Mouse (Mus musculus) kidney, adult 2 months (tissue): ENCODE data around the gene Rfx4. TPM values are rescaled to one million over a fixed set of nuclear protein-coding genes. Genes with fewer than 3 reads are reported as not detected.

Experiments
- DNase-seq: peaks from one replicate; pipeline ENCODE4 v3.0.0; 2021
- H3K27ac ChIP-seq: fragments of 200-500 bp; 2 replicates; pipeline ENCODE4 v1.5.1; 2012; ENCODE audit warnings: low read depth, low read length, control low read depth, inconsistent platforms; ENCODE audit not compliant: insufficient read depth
- H3K27me3 ChIP-seq: fragments of 200-500 bp; replicated peaks from 2 replicates; pipeline ENCODE4 v1.6.1; 2012; ENCODE audit warnings: mild to moderate bottlenecking, moderate library complexity, low read length, inconsistent platforms; ENCODE audit not compliant: control insufficient read depth, insufficient read depth
- H3K36me3 ChIP-seq: fragments of 200-500 bp; 2 replicates; pipeline ENCODE4 v1.6.1; 2012; ENCODE audit warnings: mild to moderate bottlenecking, moderate library complexity, low read length, inconsistent platforms; ENCODE audit not compliant: control insufficient read depth, insufficient read depth
- H3K4me1 ChIP-seq: fragments of 200-500 bp; 2 replicates; pipeline ENCODE4 v1.6.1; 2011; ENCODE audit warnings: low read length; ENCODE audit not compliant: control insufficient read depth, insufficient read depth
- H3K4me3 ChIP-seq: fragments of 200-500 bp; 2 replicates; pipeline ENCODE4 v1.5.1; 2011; ENCODE audit warnings: mild to moderate bottlenecking, low read depth, low read length, control low read depth; ENCODE audit not compliant: insufficient read depth
- CTCF ChIP-seq: fragments of 200-500 bp; conservative IDR thresholded peaks from 2 replicates; pipeline ENCODE4 v1.5.1; 2011; ENCODE audit warnings: low read depth, mild to moderate bottlenecking, control low read depth, low read length, moderate library complexity, mixed read lengths; ENCODE audit not compliant: insufficient read depth, insufficient read length
- POLR2A ChIP-seq: fragments of 200-500 bp; IDR thresholded peaks from one replicate; pipeline ENCODE4 v1.6.1; 2011; ENCODE audit warnings: low read depth, low read length, control low read depth
- WGBS: fragments of 180-500 bp; shearing (Covaris S2); methylation state at CpG from one replicate; pipeline ENCODE4 v1.1.7; 2018; 5-methylcytosine and 5-hydroxymethylcytosine counted together
- polyA plus RNA-seq: library from polyadenylated mRNA; depleted of rRNA; stranded (reverse); fragments of >200 nt; gene quantifications from 2 replicates; pipeline ENCODE4 v1.2.3, GENCODE M21; 2012; rRNA removed

The Rfx4 gene
- polyA plus RNA-seq = 0.23 and 0.41 TPM in 2 replicates

- 4% methylated on average over 24 of the region's 24 CpGs for WGBS
- Histone ChIP-seq H3K4me3 (peak within 1 kb of the TSS; percentile 28; the same call in 1 of the 2 replicates), H3K27ac (no peak within 1 kb of the TSS), H3K27me3 (peaks cover 12% of the 10 kb centered on the region), H3K36me3 (no peaks in the 10 kb centered on the region), H3K4me1 (peaks cover 2% of the 10 kb centered on the region; the same call in 1 of the 2 replicates)
- TF ChIP-seq POLR2A (no peak), CTCF (no peak)
- no peak for DNase-seq
Observed at GRCm38 (mm10) chr10:84755786-84756203, at the start of gene Rfx4. Gene Rfx4 (plus strand): TSS chr10:84756062.

- WGBS = 70% methylated on average over 8 of the region's 8 CpGs
- Histone ChIP-seq H3K36me3 (no peaks in the 10 kb centered on the region), H3K4me1 (0 out of 2 replicates have a peak, but pooled peaks cover 4% of the 10 kb centered on the region), H3K27me3 (no peaks in the 10 kb centered on the region), H3K27ac (no peak overlapping the region), H3K4me3 (no peak overlapping the region)
- DNase-seq = no peak
- TF ChIP-seq POLR2A (no peak), CTCF (no peak)
Observed at GRCm38 (mm10) chr10:84706543-84706942, 49.3 kb upstream of the Rfx4 start.

- no peak overlapping the region for H3K4me3 ChIP-seq
- WGBS = 61% methylated on average over 6 of the region's 6 CpGs
- DNase-seq = no peak
- 0 out of 2 replicates have a peak, but pooled peaks cover 4% of the 10 kb centered on the region for H3K4me1 ChIP-seq
- no peaks in the 10 kb centered on the region for H3K27me3 ChIP-seq
- H3K27ac ChIP-seq = no peak overlapping the region
- no peaks in the 10 kb centered on the region for H3K36me3 ChIP-seq
- TF ChIP-seq CTCF (no peak), POLR2A (no peak)
Observed at GRCm38 (mm10) chr10:84707226-84707625, 48.6 kb upstream of the Rfx4 start.

DNA sequence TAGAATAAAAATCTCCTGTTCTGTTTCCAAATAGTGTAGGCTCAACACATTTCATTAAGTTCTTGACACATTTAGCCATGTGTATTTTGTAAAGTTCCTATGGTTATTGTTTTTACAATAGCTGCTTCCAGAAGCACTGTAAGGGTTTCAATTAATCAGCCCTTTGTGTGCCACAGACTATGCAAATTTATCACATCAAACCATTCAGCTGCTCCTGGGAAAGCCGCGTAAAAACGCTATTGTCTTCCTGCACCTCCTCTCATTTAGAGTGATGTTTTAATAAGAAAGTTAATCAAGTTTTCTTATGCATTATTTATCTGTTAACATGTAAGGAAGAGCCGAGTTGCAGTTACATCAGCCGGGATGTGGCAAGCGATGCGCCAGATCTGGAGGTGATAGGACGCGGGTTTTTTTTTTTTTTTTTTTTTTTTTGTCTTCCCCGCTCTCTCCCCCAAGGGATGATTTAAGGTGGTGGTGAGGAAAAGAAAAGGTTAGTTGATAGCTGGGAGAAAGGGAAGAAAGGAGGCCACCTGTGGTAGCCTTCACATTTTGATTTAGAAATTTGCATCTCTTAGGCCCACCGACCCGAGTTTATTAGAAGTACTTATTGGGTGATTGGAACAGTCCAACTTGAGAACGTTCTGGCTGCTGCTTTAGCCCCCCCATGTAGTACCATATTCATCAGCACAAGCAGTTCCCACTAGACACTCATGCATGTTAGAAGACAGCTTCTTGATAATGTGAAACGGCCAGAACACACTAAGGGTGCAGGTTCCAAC lies 47.9 kb upstream of the Rfx4 start:
- 79% methylated on average over 14 of the region's 14 CpGs for WGBS
- H3K4me1 ChIP-seq = 0 out of 2 replicates have a peak, but pooled peaks cover 4% of the 10 kb centered on the region
- no peak overlapping the region for H3K4me3 ChIP-seq
- H3K36me3 ChIP-seq = no peaks in the 10 kb centered on the region
- H3K27ac ChIP-seq = no peak overlapping the region
- DNase-seq = no peak
- TF ChIP-seq CTCF (no peak), POLR2A (no peak)
- H3K27me3 ChIP-seq = no peaks in the 10 kb centered on the region

DNA sequence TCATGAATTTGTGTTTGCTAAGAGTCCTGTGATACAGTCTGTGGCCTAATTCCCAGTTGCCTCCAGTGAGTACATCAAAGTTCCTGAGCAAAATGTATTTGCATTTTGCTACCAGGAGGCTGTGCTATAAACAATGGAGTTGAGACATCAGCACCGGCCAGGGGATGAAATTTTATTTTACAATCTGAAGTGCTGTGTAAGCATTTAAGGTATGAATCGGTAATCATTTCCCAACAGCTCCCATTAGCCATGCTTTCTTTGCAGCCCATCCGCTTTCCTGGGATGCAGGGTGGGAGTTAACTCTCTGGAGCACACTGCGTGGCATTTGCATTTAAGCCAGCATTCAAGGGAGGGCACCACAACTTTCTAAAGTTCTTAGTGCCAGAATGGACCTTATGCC lies 45.7 kb upstream of the Rfx4 start:
- DNase-seq = no peak
- H3K36me3 ChIP-seq = no peaks in the 10 kb centered on the region
- H3K4me1 ChIP-seq = 0 out of 2 replicates have a peak, but pooled peaks cover 3% of the 10 kb centered on the region
- WGBS = 44% methylated on average over 4 of the region's 4 CpGs
- H3K4me3 ChIP-seq = no peak overlapping the region
- no peak overlapping the region for H3K27ac ChIP-seq
- no peak for TF ChIP-seq POLR2A
- TF ChIP-seq CTCF = no peak
- no peaks in the 10 kb centered on the region for H3K27me3 ChIP-seq

DNA sequence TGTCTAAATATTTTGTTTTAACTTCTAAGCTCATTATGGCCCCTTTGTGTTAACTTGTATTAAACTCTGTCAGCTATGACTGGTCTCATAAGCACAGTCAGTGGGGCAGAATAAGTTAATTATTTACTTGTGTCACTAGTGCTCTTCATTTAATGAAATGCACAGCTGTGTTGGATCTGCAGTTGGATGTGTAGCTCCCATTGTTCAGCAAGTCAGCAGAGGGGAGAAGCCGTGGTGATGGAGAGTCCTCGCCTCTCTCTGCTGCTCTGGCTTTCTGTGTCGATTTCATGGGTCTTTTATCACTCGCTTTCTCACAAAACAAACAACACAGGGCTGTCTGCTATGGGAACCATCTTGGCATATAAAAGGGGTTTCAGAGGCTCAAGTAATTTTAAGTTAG lies 45.0 kb upstream of the Rfx4 start:
- no peaks in the 10 kb centered on the region for H3K27me3 ChIP-seq
- WGBS = 49% methylated on average over 4 of the region's 4 CpGs
- no peaks in the 10 kb centered on the region for H3K36me3 ChIP-seq
- no peaks in the 10 kb centered on the region for H3K4me1 ChIP-seq
- no peak overlapping the region for H3K27ac ChIP-seq
- peak; percentile 34 for DNase-seq
- H3K4me3 ChIP-seq = no peak overlapping the region
- TF ChIP-seq POLR2A = no peak

GRCm38 (mm10) chr10:84711479-84711878 lies 44.4 kb upstream of the Rfx4 start:
- H3K36me3 ChIP-seq = no peaks in the 10 kb centered on the region
- TF ChIP-seq POLR2A (no peak), CTCF (no peak)
- no peak for DNase-seq
- 90% methylated on average over 8 of the region's 8 CpGs for WGBS
- no peaks in the 10 kb centered on the region for H3K4me1 ChIP-seq
- no peaks in the 10 kb centered on the region for H3K27me3 ChIP-seq
- no peak overlapping the region for H3K27ac ChIP-seq
- H3K4me3 ChIP-seq = no peak overlapping the region

DNA sequence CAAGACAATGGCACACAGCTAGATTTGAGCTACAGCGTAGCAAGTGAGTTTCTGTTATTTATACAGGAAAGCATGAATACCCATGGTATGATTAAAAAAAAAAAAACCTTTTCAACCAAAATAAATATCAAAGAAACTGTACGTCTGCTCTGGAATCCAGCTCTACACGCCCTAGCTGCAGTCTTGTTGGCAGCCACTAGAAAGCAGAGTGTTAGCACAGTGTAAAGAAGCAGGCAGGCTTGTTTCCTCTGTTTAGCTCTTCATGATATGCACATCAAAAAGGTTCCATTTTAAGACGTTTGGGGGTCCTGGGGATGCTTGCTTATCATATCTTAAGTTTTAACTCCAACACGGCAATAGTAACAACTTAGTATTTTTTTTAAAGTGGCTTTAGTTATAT lies 43.9 kb upstream of the Rfx4 start:
- H3K4me1 ChIP-seq = no peaks in the 10 kb centered on the region
- DNase-seq = no peak
- TF ChIP-seq POLR2A (no peak), CTCF (no peak)
- no peak overlapping the region for H3K27ac ChIP-seq
- no peaks in the 10 kb centered on the region for H3K36me3 ChIP-seq
- H3K4me3 ChIP-seq = no peak overlapping the region
- no peaks in the 10 kb centered on the region for H3K27me3 ChIP-seq
- 85% methylated on average over 5 of the region's 5 CpGs for WGBS
